Mouse (Mus musculus) midbrain, embryonic 12.5 days (tissue): ENCODE results near the gene Iqgap2. TPM values are rescaled to one million over a fixed set of nuclear protein-coding genes. Genes with fewer than 3 reads are reported as not detected.

ENCODE experiments used
- ATAC-seq: fragments of 200-750 bp; cut with Nextera tagmentation; 2 replicates; pipeline ENCODE4 v1.8.0; 2017; ENCODE audit warnings: low read depth, moderate TSS enrichment, moderate library complexity; ENCODE audit not compliant: low FRiP score
- H3K27ac ChIP-seq: fragments of 300-500 bp; sonication (generic); replicated peaks from 2 replicates; pipeline ENCODE4 v1.5.1; 2016; ENCODE audit warnings: mild to moderate bottlenecking
- H3K27me3 ChIP-seq: fragments of 300-500 bp; sonication (generic); 2 replicates; pipeline ENCODE4 v1.6.1; 2016; ENCODE audit warnings: mild to moderate bottlenecking
- H3K36me3 ChIP-seq: fragments of 300-500 bp; sonication (generic); 2 replicates; pipeline ENCODE4 v1.6.1; 2016
- H3K4me1 ChIP-seq: fragments of 300-500 bp; sonication (generic); 2 replicates; pipeline ENCODE4 v1.6.1; 2016
- H3K4me2 ChIP-seq: fragments of 300-500 bp; sonication (generic); replicated peaks from 2 replicates; pipeline ENCODE4 v1.6.1; 2016; ENCODE audit warnings: mild to moderate bottlenecking, moderate library complexity
- H3K4me3 ChIP-seq: fragments of 300-500 bp; sonication (generic); 2 replicates; pipeline ENCODE4 v1.5.1; 2016; ENCODE audit warnings: mild to moderate bottlenecking
- H3K9ac ChIP-seq: fragments of 300-500 bp; sonication (generic); replicated peaks from 2 replicates; pipeline ENCODE4 v1.6.1; 2016; ENCODE audit warnings: mild to moderate bottlenecking, moderate library complexity
- H3K9me3 ChIP-seq: fragments of 300-500 bp; sonication (generic); 2 replicates; pipeline ENCODE4 v1.6.1; 2016; ENCODE audit warnings: mild to moderate bottlenecking
- WGBS: fragments of 180-500 bp; shearing (Covaris S2); methylation state at CpG from one replicate; pipeline ENCODE4 v1.1.7; 2016; 5-methylcytosine and 5-hydroxymethylcytosine counted together
- polyA plus RNA-seq: library from polyadenylated mRNA; unstranded; fragments of >200 nt; fragmentation: Nextera tagmentation; extraction: Ambion mirVana; gene quantifications from 2 replicates; pipeline ENCODE4 v1.2.1, GENCODE M21; 2016

Gene Iqgap2
- polyA plus RNA-seq, 1 experiment from 2014 or later = 13.0 TPM

- Histone ChIP-seq H3K27me3 (no peaks in the 10 kb centered on the region), H3K4me2 (no peak overlapping the region), H3K4me3 (no peak overlapping the region), H3K9me3 (no peaks in the 10 kb centered on the region), H3K4me1 (peaks cover 17% of the 10 kb centered on the region), H3K9ac (no peak overlapping the region), H3K27ac (no peak overlapping the region), H3K36me3 (no peaks in the 10 kb centered on the region)
- WGBS = 96% methylated on average over 9 of the region's 9 CpGs
- no peak for ATAC-seq
These were observed 10.3 kb downstream of the Iqgap2 start for GRCm38 (mm10) chr13:95881427-95881826.

GRCm38 (mm10) chr13:95880633-95881032 is 11.1 kb downstream of the Iqgap2 start:
- H3K9me3 ChIP-seq = no peaks in the 10 kb centered on the region
- H3K4me3 ChIP-seq = no peak overlapping the region
- H3K36me3 ChIP-seq = no peaks in the 10 kb centered on the region
- no peaks in the 10 kb centered on the region for H3K27me3 ChIP-seq
- WGBS = 70% methylated on average over 6 of the region's 6 CpGs
- no peak overlapping the region for H3K9ac ChIP-seq
- peaks cover 9% of the 10 kb centered on the region for H3K4me1 ChIP-seq
- no peak overlapping the region for H3K4me2 ChIP-seq
- no peak overlapping the region for H3K27ac ChIP-seq
- ATAC-seq = no peak

GRCm38 (mm10) chr13:95871993-95872392 is 19.7 kb downstream of the Iqgap2 start:
- Histone ChIP-seq H3K9ac (no peak overlapping the region), H3K4me2 (no peak overlapping the region), H3K36me3 (no peaks in the 10 kb centered on the region), H3K9me3 (no peaks in the 10 kb centered on the region), H3K4me1 (peaks cover 54% of the 10 kb centered on the region), H3K27me3 (no peaks in the 10 kb centered on the region), H3K27ac (no peak overlapping the region), H3K4me3 (no peak overlapping the region)
- ATAC-seq = no peak
- 71% methylated on average over 4 of the region's 4 CpGs for WGBS

GRCm38 (mm10) chr13:95870626-95871025 is 21.1 kb downstream of the Iqgap2 start:
- WGBS = 88% methylated on average over 7 of the region's 8 CpGs
- Histone ChIP-seq H3K4me2 (no peak overlapping the region), H3K9me3 (no peaks in the 10 kb centered on the region), H3K36me3 (no peaks in the 10 kb centered on the region), H3K9ac (no peak overlapping the region), H3K4me3 (no peak overlapping the region), H3K4me1 (peaks cover 54% of the 10 kb centered on the region), H3K27ac (no peak overlapping the region), H3K27me3 (no peaks in the 10 kb centered on the region)
- ATAC-seq = no peak

GRCm38 (mm10) chr13:95868896-95869540 is 22.7 kb downstream of the Iqgap2 start:
- 22% methylated on average over 8 of the region's 8 CpGs for WGBS
- H3K36me3 ChIP-seq = no peaks in the 10 kb centered on the region
- no peaks in the 10 kb centered on the region for H3K27me3 ChIP-seq
- peak overlapping the region; percentile 83 for H3K27ac ChIP-seq
- H3K4me3 ChIP-seq = no peak overlapping the region
- H3K9me3 ChIP-seq = no peaks in the 10 kb centered on the region
- peak; percentile 95 for ATAC-seq
- peaks cover 54% of the 10 kb centered on the region for H3K4me1 ChIP-seq
- H3K4me2 ChIP-seq = peak overlapping the region; percentile 40
- no peak overlapping the region; the same call in 1 of the 2 replicates for H3K9ac ChIP-seq

DNA sequence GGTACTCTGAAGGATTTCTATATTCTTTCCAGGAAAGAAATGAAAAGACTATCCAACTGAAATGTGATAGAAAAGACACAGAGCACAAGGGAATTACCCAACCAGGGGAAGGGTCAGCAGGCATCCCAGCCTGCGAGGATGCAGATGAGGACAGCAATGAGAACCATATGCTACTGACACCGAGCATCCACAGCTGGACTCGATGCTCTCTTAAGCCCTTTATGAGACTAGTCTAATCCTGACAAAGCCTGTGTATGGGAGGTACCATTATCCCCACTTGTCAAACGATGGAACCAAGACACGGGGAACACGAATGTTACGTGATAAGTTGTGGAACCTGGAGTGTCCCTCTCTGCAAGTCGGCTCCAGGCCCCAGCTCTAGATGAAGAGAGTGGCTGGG is 29.5 kb downstream of the Iqgap2 start:
- Histone ChIP-seq H3K9ac (no peak overlapping the region), H3K36me3 (no peaks in the 10 kb centered on the region), H3K4me1 (peaks cover under 1% of the 10 kb centered on the region; the same call in 1 of the 2 replicates), H3K4me3 (no peak overlapping the region), H3K27me3 (no peaks in the 10 kb centered on the region), H3K9me3 (no peaks in the 10 kb centered on the region), H3K27ac (no peak overlapping the region), H3K4me2 (no peak overlapping the region)
- WGBS = 67% methylated on average over 8 of the region's 8 CpGs
- no peak for ATAC-seq

- Histone ChIP-seq H3K36me3 (no peaks in the 10 kb centered on the region), H3K9me3 (no peaks in the 10 kb centered on the region), H3K4me2 (no peak overlapping the region), H3K9ac (no peak overlapping the region), H3K4me1 (no peaks in the 10 kb centered on the region), H3K27ac (no peak overlapping the region), H3K27me3 (no peaks in the 10 kb centered on the region), H3K4me3 (no peak overlapping the region)
- 67% methylated on average over 4 of the region's 4 CpGs for WGBS
- ATAC-seq = no peak
These were observed 32.5 kb downstream of the Iqgap2 start for GRCm38 (mm10) chr13:95859271-95859670.

DNA sequence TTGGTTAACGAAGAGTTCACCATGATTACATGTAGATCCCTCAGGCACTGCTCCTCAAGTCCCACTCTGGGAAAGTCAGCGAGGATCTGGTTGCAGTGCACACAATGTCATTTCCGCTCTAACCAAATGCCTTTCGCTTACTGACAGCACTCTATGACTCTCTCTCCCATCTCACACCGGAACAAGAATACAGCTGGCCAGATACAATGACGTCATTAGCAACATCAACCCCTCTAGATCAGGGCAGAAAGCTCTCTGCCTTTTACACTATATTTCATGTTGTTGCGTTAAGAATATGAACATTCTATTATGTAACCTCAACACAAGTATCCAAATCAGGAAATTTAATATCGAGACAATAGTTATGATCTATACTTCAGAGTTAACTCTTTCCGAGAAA is 32.9 kb downstream of the Iqgap2 start:
- H3K27ac ChIP-seq = no peak overlapping the region
- no peak for ATAC-seq

GRCm38 (mm10) chr13:95855537-95855936 is 36.2 kb downstream of the Iqgap2 start:
- no peak overlapping the region for H3K4me2 ChIP-seq
- H3K9ac ChIP-seq = no peak overlapping the region
- H3K4me1 ChIP-seq = peaks cover 11% of the 10 kb centered on the region
- 87% methylated on average over 4 of the region's 4 CpGs for WGBS
- no peaks in the 10 kb centered on the region for H3K27me3 ChIP-seq
- H3K36me3 ChIP-seq = no peaks in the 10 kb centered on the region
- no peak for ATAC-seq
- no peak overlapping the region for H3K4me3 ChIP-seq
- no peak overlapping the region for H3K27ac ChIP-seq
- no peaks in the 10 kb centered on the region for H3K9me3 ChIP-seq

More for the DNA sequence above, 32.9 kb downstream of the Iqgap2 start:
- Histone ChIP-seq H3K4me1 (no peaks in the 10 kb centered on the region), H3K36me3 (no peaks in the 10 kb centered on the region), H3K4me3 (no peak overlapping the region), H3K9ac (no peak overlapping the region), H3K4me2 (no peak overlapping the region), H3K9me3 (no peaks in the 10 kb centered on the region), H3K27me3 (no peaks in the 10 kb centered on the region)
- WGBS = 89% methylated on average over 9 of the region's 9 CpGs

DNA sequence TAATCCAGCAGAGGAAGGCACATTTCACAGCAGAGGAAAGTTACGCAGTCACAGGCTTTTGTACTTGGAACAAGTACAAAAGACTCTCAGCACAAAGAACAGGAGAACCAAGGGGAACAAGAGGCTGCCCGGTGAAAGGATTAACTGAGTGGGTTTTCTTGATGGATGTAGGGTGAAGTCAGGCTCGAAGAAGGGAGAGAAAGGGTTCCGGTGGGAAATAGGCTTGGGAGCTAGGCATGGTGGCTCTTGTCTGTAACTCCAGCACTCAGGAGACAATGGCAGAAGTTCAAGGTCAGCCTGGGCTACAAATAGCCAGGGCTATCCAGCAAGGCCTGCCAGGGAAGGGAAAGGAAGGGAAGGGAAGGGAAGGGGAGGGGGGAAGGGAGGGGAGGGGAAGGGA is 40.1 kb downstream of the Iqgap2 start:
- ATAC-seq = no peak
- Histone ChIP-seq H3K4me3 (no peak overlapping the region), H3K4me2 (no peak overlapping the region), H3K4me1 (peaks cover 21% of the 10 kb centered on the region), H3K27me3 (no peaks in the 10 kb centered on the region), H3K9ac (no peak overlapping the region), H3K27ac (no peak overlapping the region), H3K9me3 (no peaks in the 10 kb centered on the region), H3K36me3 (no peaks in the 10 kb centered on the region)
- WGBS = 22% methylated on average over 4 of the region's 4 CpGs

GRCm38 (mm10) chr13:95850451-95850850 is 41.3 kb downstream of the Iqgap2 start:
- Histone ChIP-seq H3K27me3 (no peaks in the 10 kb centered on the region), H3K4me3 (no peak overlapping the region), H3K9me3 (no peaks in the 10 kb centered on the region), H3K9ac (no peak overlapping the region), H3K36me3 (no peaks in the 10 kb centered on the region), H3K4me2 (no peak overlapping the region), H3K27ac (no peak overlapping the region), H3K4me1 (peaks cover 21% of the 10 kb centered on the region)
- no peak for ATAC-seq
- 59% methylated on average over 5 of the region's 5 CpGs for WGBS

- H3K4me1 ChIP-seq = peaks cover 21% of the 10 kb centered on the region
- H3K9me3 ChIP-seq = no peaks in the 10 kb centered on the region
- H3K27ac ChIP-seq = no peak overlapping the region
- no peaks in the 10 kb centered on the region for H3K36me3 ChIP-seq
- no peak overlapping the region for H3K4me2 ChIP-seq
- no peaks in the 10 kb centered on the region for H3K27me3 ChIP-seq
- no peak overlapping the region for H3K4me3 ChIP-seq
- 61% methylated on average over 7 of the region's 7 CpGs for WGBS
- peak; percentile 38; the same call in 1 of the 2 replicates for ATAC-seq
- H3K9ac ChIP-seq = no peak overlapping the region
These were observed 42.2 kb downstream of the Iqgap2 start for GRCm38 (mm10) chr13:95849501-95850007.

- no peak for ATAC-seq
- Histone ChIP-seq H3K4me3 (no peak overlapping the region), H3K27me3 (no peaks in the 10 kb centered on the region), H3K36me3 (no peaks in the 10 kb centered on the region), H3K9me3 (no peaks in the 10 kb centered on the region), H3K9ac (no peak overlapping the region), H3K4me2 (no peak overlapping the region), H3K27ac (no peak overlapping the region), H3K4me1 (peaks cover 17% of the 10 kb centered on the region)
- 82% methylated on average over 5 of the region's 5 CpGs for WGBS
These were observed 45.4 kb downstream of the Iqgap2 start for GRCm38 (mm10) chr13:95846364-95846763.
